Mouse (Mus musculus): Measurements from ENCODE around the gene Spdef. TPM values are rescaled to one million over a fixed set of nuclear protein-coding genes. Genes with fewer than 3 reads are reported as not detected.

Spdef gene
- polyA plus RNA-seq, 1 experiment from 2014 or later = 29.7 TPM

- H3K36me3 ChIP-seq (ENCODE audit: control insufficient read depth, insufficient read depth, low read length) = no peaks in the 10 kb centered on the region
- H3K4me3 ChIP-seq (ENCODE audit: low read depth, low read length) = no peak overlapping the region
- 84% methylated on average over 6 of the region's 6 CpGs for WGBS
- no peak for DNase-seq (ENCODE audit: low spot score)
- no peaks in the 10 kb centered on the region for H3K27me3 ChIP-seq (ENCODE audit: control insufficient read depth, insufficient read depth, low read length)
- H3K4me2 ChIP-seq (replicated peaks; ENCODE audit: low read depth) = no peak overlapping the region
- H3K9me3 ChIP-seq (ENCODE audit: control insufficient read depth, low read length) = no peaks in the 10 kb centered on the region
- TF ChIP-seq EP300 (optimal IDR thresholded peaks at IDR 0.05) (no peak), CTCF (IDR thresholded peaks at IDR 0.05; ENCODE audit: low read depth) (0 out of 2 replicates have a peak, but pooled peaks have one; percentile 9)
- no peak for ATAC-seq (ENCODE audit: low FRiP score, low TSS enrichment)
- H3K27ac ChIP-seq (replicated peaks) = no peak overlapping the region
- no peak overlapping the region for H3K9ac ChIP-seq (ENCODE audit: low read length)
- H3K4me1 ChIP-seq (replicated peaks; ENCODE audit: control insufficient read depth, insufficient read depth) = no peaks in the 10 kb centered on the region
These were observed 57.0 kb downstream of the Spdef start for GRCm38 (mm10) chr17:27671720-27672119.

Other genes with a start within 250 kb of the Spdef start
- 0.16 TPM in 2 replicates for gene Grm4, start 207.6 kb downstream of the Spdef start, polyA plus RNA-seq (2015; fragmentation: Nextera tagmentation; extraction: Ambion mirVana)
- gene Hmga1, start 172.5 kb downstream of the Spdef start, polyA plus RNA-seq (2015; fragmentation: Nextera tagmentation; extraction: Ambion mirVana) = 71.1 and 78.4 TPM in 2 replicates
- 37.1 and 37.7 TPM in 2 replicates for gene AI413582, start 163.2 kb downstream of the Spdef start, polyA plus RNA-seq (2015; fragmentation: Nextera tagmentation; extraction: Ambion mirVana)
- gene Nudt3, start 105.5 kb downstream of the Spdef start, polyA plus RNA-seq (2015; fragmentation: Nextera tagmentation; extraction: Ambion mirVana) = 40.6 and 43.9 TPM in 2 replicates
- not detected in 2 replicates for gene RPS10-NUDT3, start 93.7 kb downstream of the Spdef start, polyA plus RNA-seq (2015; fragmentation: Nextera tagmentation; extraction: Ambion mirVana)
- gene Rps10, start 92.3 kb downstream of the Spdef start, polyA plus RNA-seq (2015; fragmentation: Nextera tagmentation; extraction: Ambion mirVana) = 828 and 879 TPM in 2 replicates
- 1.2 and 1.4 TPM in 2 replicates for gene Pacsin1, start 73.4 kb downstream of the Spdef start, polyA plus RNA-seq (2015; fragmentation: Nextera tagmentation; extraction: Ambion mirVana)
- gene D17Wsu92e, start 91.7 kb upstream of the Spdef start, polyA plus RNA-seq (2015; fragmentation: Nextera tagmentation; extraction: Ambion mirVana) = 23.3 and 25.4 TPM in 2 replicates
- gene Snrpc, start 109.2 kb upstream of the Spdef start, polyA plus RNA-seq (2015; fragmentation: Nextera tagmentation; extraction: Ambion mirVana) = 163 and 179 TPM in 2 replicates
- 1.3 and 1.4 TPM in 2 replicates for gene Uhrf1bp1, start 127.5 kb upstream of the Spdef start, polyA plus RNA-seq (2015; fragmentation: Nextera tagmentation; extraction: Ambion mirVana)
- 7.8 and 8.3 TPM in 2 replicates for gene Anks1, start 180.4 kb upstream of the Spdef start, polyA plus RNA-seq (2015; fragmentation: Nextera tagmentation; extraction: Ambion mirVana)
- 33.4 and 34.0 TPM in 2 replicates for gene Taf11, start 180.9 kb upstream of the Spdef start, polyA plus RNA-seq (2015; fragmentation: Nextera tagmentation; extraction: Ambion mirVana)

Measured in stomach, postnatal 0 days (tissue).